Mouse (Mus musculus) CD4-positive, CD25-positive, alpha-beta regulatory T cell, adult 2 months (primary cell): ENCODE results near the gene Thsd4.
"Not testable (repeated sequence)": the region's sequence is repeated elsewhere in the genome, so short reads cannot be mapped to it uniquely, and the experiment has no call there.

ENCODE experiments used
- DNase-seq: peaks from one replicate; pipeline ENCODE4 v3.0.0-alpha.2; 2012; ENCODE audit warnings: low read depth, low spot score

Gene Thsd4

DNA sequence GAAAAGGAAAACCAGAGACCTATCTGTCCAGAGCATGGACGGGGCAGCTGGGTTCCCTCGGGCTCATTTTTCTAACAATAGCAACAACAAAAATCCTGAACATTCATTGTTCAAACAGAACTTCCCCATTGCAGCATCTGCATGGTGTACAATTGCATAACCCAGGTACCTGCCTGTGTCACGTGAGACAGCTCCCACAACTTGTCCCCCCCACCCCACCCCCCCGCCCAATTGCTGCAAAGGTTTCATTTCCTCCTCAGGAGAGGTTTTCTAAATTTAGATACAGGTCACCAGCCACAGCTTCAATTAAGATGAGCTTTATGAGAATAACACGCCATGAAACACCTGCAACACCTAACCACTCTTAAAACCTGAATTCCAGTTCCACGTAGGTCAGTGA, 303.4 kb downstream of the Thsd4 start:
- no peak for DNase-seq

DNA sequence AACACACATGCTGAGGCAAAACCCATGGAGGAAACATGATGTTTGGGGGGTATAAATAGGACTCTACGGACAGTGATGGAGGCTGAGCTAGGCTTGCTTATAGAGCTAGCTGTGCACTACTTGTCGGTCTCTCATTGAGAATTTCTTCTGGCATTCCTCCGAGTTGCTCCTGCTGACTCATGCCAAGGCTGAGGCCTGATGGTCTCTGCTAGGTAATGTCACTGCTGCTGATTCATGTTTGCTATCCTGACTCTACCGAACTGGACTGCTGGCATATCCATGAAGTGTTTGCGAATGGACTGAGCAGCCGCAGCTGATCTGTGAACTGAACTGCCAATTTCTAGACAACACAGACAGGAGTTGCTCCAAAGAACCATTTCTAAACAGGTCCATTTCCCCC, 305.8 kb downstream of the Thsd4 start:
- DNase-seq: no peak

DNA sequence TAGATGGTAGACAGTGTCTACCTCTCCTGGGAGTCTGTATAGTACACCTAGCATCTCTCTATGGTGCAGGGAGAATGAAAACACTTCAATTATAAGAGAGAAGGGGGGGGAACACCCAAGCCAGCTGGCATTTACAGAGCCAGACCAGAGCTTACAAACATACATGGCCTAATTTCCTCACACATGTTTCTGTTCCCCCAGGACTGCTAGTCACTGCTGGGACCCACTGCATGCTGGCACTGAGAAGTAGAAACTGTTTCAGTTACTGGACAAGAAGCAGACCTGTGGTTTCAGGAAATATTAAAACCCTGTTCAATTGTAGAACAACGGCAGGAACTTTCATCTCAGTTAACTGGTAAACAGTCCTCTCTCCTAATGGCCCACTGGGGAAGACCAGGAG, 308.7 kb downstream of the Thsd4 start:
- no peak for DNase-seq

DNA sequence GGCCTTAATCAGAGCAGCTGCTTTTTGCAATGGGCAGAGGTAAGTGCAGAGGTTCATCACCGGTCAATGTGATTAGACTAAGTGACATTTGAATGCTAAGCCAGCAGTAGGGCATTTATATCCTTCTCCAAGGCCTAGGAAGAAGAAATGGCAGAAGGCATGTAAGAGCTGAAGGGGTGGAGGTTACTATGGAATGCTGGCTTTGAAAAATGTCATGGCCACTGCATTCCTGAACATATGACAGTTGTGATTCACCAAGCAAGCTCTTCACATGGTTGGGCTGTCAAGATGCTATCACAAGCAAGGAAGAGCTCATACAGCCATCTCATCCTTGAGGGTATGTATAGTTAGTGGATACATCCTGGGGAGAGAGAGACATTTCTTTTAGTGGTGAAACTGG, 313.0 kb downstream of the Thsd4 start:
- DNase-seq: no peak

DNA sequence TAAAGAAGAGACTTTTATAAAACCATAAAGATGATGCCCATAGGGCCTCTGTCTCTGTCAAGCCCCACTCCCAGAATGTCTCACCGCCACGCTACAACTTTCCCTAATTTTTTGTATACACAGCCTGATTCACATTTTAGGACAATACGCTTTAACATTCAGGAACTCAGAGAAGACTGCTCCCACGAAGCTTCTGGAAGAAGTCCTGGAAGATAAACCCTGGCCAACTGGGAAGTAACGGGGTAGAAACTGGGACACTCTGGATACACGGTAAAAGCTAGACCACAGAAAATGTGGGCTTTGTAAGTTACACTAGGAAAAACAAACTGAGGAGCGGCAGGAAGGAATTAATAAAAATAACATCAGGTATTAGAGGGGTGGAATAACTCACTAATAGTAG, 318.7 kb downstream of the Thsd4 start:
- DNase-seq: no peak

DNA sequence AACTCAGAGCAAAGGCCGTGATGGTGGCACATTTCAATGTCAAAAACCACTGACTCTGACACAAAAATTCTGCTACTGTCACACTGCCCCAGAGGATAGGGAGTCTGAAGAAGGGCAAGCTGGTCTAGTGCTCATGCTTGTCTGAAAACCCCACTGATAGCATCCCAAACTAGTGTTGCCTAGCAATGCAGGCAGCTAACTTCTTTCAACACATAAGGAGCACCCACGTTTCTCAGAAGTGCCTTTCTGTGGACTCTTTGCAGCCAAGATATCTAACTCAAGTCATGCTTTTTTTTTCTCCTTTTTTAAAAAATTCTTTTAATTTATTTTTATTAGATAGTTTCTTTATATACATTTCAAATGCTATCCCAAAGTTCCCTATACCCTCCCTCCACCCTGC, 321.4 kb downstream of the Thsd4 start:
- DNase-seq: no peak

DNA sequence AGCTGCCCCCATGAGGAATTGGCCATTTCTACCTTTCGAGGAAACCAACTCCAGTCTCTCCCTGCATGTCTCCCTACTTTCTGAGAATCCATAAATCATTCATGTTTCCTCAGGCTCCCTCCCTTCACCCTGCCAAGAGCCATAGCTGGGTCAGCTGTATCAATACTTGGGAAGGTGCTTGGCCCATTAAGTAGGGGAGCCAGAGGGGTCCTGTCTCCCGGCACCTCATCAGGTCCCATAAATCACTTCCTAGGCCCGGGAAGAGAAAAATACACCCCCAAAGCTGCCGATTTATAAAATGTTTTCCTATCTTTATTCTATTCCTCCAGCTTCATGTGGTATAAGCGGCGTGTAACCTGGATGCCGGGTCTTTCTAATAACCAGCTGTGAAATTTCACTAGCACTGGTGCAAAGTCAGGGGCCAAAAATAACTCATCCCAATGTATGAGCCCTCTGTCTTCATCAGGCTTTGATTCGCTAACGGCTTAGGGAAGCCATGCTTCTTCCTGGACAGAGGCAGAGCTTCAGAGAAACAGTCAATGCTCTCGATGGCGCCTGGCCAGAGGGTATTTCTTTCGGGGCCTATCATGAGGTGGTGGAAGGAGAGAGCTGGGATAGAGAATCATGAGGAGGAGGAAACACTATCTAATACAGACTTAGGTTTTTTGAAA, 323.2 kb downstream of the Thsd4 start:
- no peak for DNase-seq

DNA sequence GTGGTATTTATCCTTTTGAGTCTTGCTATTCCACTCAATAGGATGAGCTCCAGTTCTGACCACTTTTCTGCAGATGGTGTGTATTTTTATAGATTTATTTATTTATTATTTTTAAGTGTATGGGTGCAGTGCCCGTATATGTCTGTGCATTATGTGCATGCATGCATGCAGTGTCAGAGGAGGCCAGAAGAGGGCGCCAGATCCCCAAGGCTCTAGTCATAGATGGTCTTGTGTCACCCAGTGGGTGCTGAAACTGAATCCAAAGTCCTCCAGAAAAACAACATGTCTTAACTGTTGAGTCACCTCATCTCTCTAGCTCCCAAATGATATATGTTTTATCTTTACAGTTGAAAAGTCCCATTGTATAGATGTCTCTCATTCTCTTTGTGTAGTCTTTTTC, 326.3 kb downstream of the Thsd4 start:
- DNase-seq: peak; percentile 4

DNA sequence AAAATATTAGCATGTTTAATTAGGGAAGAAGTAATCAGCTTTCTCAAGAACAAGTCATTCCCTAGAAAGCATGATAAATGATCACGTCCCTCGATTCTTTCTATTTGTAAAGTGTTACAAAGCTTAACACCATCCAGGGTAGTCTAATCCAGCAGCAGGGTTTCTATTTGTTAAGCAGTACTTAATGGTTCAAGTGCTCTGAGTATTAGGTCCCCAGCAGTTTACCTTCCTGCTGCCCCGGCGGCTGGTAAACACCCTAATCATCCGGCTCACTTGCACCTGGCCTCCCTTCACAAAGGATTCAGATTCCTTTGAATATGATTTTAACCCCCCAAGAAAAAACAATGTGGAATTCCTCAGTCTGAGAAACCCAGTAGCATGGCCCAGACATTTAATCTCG, 326.9 kb downstream of the Thsd4 start:
- no peak for DNase-seq

DNA sequence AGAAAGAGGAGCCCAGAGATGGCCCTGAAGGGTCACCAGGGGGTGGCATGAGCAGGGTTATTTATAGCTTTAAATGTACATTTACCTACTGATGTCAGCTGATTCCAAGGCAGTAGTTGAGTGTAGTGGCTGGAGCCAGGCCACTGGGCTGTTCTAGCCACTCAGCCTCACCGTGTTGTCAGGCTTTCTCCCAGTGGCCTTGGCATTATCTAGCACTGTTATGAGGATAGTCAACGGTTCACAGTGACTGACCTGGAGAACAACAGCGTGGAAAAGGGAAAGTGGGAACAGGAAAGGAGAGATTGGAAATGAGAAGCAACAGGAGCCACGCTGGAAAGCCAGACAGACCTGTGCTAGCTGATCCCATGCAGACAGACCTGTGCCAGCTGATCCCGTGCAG, 329.5 kb downstream of the Thsd4 start:
- DNase-seq: no peak

DNA sequence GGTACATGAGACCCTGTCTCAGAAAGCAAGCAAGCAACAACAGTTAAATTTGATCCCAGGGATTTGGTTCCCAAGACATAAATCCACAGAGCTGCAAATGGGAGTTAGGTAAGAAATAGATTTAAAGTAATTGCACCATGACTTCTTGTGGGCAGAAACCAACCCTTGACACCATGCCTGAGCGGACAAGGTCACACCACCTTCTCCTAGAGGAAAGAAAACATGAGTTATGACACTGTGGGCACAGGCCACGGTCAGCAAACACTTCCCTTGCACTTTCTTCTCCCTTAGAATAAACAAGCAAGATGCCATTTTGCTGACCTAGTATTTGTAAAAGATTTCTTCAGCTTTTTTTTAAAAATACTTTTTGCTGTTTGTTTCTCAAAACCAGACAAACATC, 334.4 kb downstream of the Thsd4 start:
- DNase-seq: no peak

DNA sequence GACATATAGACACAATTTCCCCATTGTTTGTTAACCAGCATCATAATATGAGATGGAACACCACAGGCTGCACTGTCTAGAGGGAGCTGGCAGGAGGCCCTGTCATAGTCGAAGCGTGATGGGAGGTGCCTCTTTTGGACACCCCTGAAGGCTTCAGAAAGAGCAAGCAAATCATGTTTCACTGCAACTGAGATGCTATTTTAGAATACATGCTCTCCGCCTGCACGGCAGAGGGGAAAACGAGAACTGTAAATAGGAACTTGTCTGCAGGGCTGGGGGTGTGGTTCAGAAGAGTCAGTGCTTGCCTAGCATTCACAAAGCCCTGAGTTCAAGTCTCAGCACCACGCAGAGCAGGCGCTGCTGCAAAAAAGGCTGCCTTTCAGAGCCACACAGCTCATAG, 334.9 kb downstream of the Thsd4 start:
- DNase-seq: no peak

DNA sequence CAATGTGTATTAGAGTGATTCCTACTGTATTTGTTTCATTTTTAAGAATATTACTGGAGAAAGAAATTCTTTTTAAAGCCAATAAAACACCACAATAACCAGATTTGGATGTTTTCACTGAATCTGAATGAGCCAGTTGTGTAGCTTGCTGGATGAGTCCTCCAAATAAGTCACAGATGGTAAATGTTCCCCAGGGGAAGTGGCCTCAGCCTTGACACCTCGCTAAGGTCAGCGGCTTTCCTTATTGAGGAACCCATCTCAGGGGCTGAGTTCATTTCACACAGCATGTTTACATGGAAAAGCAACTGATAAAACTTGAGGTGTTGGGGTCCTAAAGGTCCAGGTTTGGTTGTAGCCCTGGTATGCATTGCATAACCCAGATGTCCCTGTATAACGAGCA, 337.8 kb downstream of the Thsd4 start:
- DNase-seq: no peak

DNA sequence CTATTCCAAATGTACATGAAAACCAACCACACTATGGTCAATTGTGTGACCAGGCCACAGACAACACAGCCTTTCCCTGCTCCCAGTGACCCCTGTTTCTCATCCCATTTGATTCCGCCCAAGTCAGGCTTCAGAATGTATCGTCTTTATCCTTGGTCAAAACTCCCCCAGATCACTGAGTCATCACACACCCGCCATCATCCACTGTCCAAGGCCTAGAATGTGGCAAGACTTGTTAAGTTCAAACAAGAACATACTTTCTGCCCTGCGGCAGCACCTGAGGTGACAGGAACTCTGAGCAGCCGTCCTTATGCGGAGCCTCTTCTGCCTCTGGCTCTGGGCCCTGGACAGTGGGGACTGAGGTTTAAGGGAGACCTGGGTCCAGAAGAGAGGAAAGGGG, 339.5 kb downstream of the Thsd4 start:
- DNase-seq: no peak

DNA sequence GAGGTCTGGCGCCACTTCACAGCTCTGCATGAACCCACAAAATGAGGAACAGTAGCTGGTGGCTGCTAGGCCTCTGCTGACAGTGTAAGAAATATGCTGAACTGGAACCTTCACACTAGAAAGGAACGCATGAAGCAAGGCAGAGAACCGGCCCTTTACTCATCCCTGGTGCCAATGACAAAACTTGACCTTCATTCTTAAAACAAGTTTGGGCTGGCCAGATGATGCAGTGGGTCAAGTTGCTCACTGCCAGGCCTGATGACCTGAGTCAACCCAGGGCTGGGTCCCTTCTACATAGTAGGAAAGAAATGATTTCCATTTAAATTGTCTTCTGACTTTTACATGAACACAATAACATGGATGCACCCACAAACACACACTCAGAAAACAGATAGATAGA, 340.9 kb downstream of the Thsd4 start:
- DNase-seq: no peak

DNA sequence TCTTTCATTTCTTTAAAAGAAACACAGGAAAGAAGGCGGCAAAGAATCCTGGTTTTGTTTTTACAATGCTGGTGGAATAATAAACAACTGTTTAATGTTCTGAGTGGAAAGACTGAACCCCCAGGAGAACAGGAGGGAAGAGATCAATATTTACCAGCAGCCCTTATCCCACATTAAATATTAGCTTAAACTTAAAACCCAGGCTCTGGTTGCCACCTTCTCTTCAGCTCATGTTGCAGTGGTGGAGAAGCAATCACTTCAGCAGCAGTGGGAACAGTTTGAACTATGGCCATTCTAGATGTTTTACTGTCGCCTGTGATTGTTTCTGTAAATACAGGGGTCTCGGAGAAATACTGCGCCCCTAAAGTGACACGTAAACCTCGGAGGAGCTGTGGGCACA, 341.7 kb downstream of the Thsd4 start:
- DNase-seq: no peak

DNA sequence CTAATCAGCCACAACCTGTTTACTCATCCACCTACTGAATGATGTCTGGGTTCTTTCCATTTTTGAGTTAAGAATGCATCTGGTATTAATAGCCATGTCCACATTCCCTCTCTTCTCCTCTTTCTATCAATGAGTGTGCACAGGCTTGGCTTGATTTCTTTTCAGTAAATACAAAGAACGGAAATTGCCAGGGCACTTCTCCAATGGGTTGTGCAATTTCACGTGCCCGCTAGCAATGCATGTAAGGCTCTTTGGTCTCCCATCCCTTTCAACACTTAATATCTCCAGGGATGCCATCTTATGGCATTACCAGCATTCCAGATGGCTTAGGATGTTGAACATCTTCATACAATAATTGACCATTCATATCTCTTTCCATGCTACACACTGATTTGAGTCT, 345.5 kb downstream of the Thsd4 start:
- DNase-seq: no peak

DNA sequence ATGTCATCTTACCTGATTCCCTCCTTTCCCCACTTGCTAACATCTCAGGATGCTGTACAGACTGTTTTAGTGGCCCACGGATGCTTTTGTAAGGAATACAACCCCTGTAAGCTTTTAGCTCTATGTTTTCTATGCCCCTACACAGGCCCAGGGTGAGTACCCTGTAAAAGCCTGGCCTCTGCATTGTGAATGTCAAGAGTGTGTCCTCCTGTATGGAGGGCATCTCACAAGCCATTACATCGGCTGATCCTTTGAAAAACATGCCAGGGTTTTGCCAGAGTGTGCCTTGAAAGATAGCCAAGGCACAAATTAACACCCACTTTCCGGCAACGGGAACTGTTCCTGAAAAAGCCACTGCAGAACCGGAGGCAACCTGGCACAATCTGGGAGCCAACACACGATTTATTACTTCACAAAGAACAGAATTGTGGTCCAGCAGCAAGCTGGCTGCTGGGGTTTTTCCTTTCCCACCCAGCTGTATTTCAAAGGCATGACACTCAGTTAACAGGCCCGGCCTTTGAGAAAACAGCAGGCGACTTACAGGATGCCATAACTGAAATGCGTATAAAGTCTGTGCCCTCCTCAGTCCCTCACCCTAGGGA, 349.3 kb downstream of the Thsd4 start:
- not testable (repeated sequence) for DNase-seq

DNA sequence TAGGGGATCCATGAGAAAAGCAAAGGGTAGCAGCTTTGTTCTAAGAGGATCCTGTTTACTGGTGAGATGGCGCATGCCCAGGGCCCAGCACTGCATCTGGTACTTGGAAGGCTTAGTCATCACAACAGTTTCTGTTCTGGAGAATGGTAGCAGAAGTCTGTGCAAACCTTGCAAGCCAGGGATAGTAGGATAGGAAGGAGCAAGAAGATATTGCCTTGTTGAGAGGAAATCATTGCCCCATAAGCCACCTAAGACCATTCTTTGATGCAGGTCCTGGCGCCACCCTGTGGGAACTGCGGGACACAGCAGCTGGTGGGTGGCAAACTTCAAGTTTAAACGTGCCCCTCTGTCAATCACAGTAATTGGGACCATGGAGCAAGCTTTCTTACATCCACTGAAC, 354.9 kb downstream of the Thsd4 start:
- DNase-seq: no peak

DNA sequence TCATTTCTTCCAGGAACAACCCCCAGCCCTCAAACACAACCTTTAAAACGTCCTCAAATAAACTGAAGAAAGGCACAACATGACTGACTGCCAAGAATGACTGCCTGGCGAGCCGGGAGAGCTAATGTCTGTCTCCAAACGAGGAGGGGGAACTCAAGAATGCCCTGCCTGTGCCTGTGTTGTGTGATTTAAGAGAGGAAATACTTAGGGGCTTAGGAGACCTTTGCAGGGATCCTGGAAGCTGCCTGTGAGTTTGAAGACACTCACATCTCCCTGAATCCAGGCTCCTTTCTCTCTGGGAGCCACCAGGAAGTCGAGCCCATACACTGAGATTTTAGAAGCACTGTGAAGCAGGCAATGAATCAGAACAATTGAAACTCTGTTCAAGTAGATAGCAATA, 361.0 kb downstream of the Thsd4 start:
- DNase-seq: no peak

DNA sequence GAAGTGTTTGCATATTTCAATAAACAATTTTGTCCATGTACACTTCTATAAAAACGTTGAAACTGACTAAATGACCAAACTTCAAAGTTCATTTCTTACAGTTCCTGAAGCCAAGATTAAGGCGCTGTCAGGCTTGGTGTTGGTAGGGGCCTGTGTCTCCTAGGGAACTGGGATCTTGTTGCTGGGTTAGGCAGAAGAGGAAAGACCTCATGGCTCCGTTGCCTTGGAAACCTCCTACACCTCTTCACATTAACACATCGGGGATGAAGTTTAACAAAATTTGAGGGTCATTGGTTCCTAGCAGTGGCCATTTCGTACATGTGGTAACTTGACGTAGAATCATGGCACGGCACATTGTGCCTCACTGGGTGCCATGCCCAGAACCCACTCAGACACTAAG, 361.7 kb downstream of the Thsd4 start:
- no peak for DNase-seq

DNA sequence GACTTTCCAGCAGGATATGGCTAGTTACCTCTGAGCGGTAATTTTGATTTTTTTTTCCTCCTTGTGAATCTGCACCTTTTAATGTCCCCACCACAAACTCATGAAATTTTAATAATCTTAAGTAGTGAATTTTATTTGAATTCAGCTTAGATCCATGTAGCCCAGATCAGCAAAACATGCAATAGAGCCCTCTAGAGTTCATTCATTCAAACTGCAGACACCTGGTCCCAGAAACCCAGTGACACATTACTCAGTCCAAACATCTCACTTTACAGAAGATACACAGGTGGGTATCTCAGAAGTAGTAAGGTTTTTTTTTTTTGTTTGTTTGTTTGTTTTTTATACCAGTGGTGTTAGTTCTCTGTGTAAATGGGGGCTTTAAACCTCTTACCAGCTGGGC, 368.9 kb downstream of the Thsd4 start:
- DNase-seq: no peak

DNA sequence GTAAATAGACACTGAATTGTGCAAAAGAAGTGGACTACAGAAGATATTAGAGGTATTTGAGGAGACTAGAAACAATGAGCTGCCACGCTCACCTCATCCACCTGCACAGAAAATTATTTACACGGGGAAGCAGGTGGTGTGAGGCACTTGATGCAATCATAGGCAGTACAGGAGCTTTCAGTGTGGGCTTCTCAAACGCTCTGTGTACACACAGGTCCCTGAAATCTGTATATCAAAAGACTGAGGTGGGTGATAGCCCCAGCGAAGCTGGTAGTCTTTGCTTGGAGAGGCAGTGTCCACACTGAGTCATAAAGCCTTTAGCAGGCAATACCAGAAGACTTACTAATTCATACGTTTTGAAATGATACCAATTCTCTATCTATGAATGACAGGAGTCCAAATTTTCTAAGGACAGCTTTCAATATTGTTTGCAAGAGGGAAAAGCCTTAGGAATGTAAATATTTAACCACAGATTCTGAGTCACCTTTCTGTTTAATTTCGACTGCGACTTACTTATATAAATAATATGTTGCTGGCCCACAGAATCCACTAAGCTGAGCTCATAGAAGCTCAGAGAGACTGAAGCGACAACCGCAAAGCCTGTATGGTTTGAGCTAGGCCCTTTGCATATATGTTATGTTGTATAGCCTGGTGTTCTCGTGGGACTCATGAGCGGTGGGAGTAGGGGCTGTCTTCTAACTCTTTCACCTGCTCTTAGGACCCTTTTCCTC, 369.8 kb downstream of the Thsd4 start:
- DNase-seq: no peak
